Mouse (Mus musculus) hindbrain, embryonic 15.5 days (tissue): Measurements from ENCODE around the gene Rag1. TPM values are rescaled to one million over a fixed set of nuclear protein-coding genes. Genes with fewer than 3 reads are reported as not detected.

Source experiments
- ATAC-seq: fragments of 200-750 bp; cut with Nextera tagmentation; 2 replicates; pipeline ENCODE4 v1.8.0; 2017; ENCODE audit warnings: low read depth, moderate number of reproducible peaks, moderate TSS enrichment; ENCODE audit not compliant: low FRiP score
- H3K27ac ChIP-seq: fragments of 300-500 bp; sonication (generic); replicated peaks from 2 replicates; pipeline ENCODE4 v1.5.1; 2015; ENCODE audit warnings: mild to moderate bottlenecking, inconsistent platforms
- H3K27me3 ChIP-seq: fragments of 300-500 bp; sonication (generic); 2 replicates; pipeline ENCODE4 v1.6.1; 2015; ENCODE audit warnings: control low read depth, inconsistent platforms
- H3K36me3 ChIP-seq: fragments of 300-500 bp; sonication (generic); 2 replicates; pipeline ENCODE4 v1.6.1; 2015; ENCODE audit warnings: control low read depth, inconsistent platforms
- H3K4me1 ChIP-seq: fragments of 300-500 bp; sonication (generic); replicated peaks from 2 replicates; pipeline ENCODE4 v1.6.1; 2015; ENCODE audit warnings: control low read depth, inconsistent platforms
- H3K4me2 ChIP-seq: fragments of 300-500 bp; sonication (generic); 2 replicates; pipeline ENCODE4 v1.6.1; 2015; ENCODE audit warnings: moderate library complexity, mild to moderate bottlenecking, inconsistent platforms
- H3K4me3 ChIP-seq: fragments of 300-500 bp; sonication (generic); 2 replicates; pipeline ENCODE4 v1.5.1; 2015; ENCODE audit warnings: mild to moderate bottlenecking, inconsistent platforms
- H3K9ac ChIP-seq: fragments of 300-500 bp; sonication (generic); 2 replicates; pipeline ENCODE4 v1.6.1; 2015; ENCODE audit warnings: inconsistent platforms
- H3K9me3 ChIP-seq: fragments of 300-500 bp; sonication (generic); 2 replicates; pipeline ENCODE4 v1.6.1; 2016; ENCODE audit warnings: control low read depth, inconsistent platforms
- WGBS: fragments of 180-500 bp; shearing (Covaris S2); methylation state at CpG from one replicate; pipeline ENCODE4 v1.1.7; 2015; 5-methylcytosine and 5-hydroxymethylcytosine counted together
- polyA plus RNA-seq: library from polyadenylated mRNA; unstranded; fragments of >200 nt; fragmentation: Nextera tagmentation; extraction: Ambion mirVana; gene quantifications from 2 replicates; pipeline ENCODE4 v1.2.1, GENCODE M21; 2015

Gene Rag1
- polyA plus RNA-seq, 1 experiment from 2014 or later = 0.12 TPM

DNA sequence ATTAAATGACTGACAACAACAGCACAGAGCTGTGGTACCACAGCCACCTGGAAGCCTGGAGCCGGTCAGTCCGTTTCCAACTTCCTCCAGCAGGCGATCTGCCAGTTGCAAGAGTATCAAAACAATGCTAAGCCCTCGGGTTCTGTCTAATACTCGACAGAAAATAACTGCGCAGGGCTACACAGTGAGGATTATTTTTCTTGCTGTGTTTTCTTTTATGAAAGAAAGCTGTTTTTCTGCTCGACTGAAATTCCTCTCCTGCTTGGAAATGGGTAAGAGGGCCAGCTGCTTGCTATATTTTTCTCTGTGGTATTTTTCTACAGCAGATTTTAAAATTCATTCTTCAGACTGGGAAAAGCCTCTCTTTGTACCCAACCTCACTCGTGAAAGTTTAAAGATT is 48.6 kb downstream of the Rag1 start:
- Histone ChIP-seq H3K27ac (0 out of 2 replicates have a peak overlapping the region, but pooled peaks have one; percentile 10), H3K27me3 (no peaks in the 10 kb centered on the region), H3K36me3 (no peaks in the 10 kb centered on the region), H3K9ac (no peak overlapping the region), H3K4me3 (no peak overlapping the region), H3K4me1 (peaks cover 25% of the 10 kb centered on the region), H3K9me3 (no peaks in the 10 kb centered on the region), H3K4me2 (no peak overlapping the region)
- 0 out of 2 replicates have a peak, but pooled peaks have one; percentile 67 for ATAC-seq
- WGBS = 23% methylated on average over 8 of the region's 8 CpGs

DNA sequence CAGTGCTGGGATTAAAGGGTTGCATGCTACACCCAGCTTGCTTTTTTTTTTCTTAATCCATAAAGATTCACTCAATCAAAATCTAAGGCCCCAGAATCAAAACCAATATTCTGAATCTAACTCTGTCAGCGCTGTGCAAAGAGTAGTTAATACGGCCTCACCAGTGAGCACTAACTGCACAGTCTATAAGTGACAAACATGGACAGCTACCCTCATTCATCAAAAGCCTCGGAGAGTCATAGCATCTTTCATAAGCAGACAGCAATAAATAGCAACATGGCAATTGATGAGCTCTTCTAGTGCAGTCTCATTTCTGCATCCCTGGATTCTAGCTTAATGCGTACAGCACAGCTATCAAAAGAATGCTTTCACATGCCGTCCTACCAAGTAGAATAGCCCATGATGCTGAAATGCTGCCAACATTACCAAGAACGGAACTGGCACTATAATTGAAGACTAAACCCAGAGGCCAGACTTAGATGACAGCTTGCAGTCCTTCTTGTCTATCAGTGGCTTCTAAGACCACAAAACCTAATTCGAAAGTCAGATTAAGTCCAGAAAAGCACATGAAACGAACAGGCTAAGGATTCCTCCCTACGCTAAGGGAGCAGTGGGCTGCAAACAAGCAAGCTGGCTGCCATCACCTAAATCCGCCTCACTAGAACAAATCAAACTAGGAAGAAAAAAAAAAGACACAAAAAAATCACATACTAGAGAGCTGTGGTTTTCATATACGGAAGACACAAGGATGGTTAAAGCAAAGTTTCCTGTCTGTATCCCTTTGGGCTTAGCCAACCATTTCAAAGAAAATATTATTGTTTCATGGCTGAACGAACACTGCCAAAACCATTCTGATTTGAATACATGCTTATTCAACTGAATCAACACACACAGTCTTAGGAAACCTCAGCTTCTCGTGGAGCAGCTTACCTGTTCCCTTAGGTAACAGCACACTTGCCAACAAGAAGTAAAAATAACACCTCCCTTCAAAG is 50.8 kb downstream of the Rag1 start:
- H3K9ac ChIP-seq = peak overlapping the region; percentile 4; the same call in 1 of the 2 replicates
- H3K36me3 ChIP-seq = no peaks in the 10 kb centered on the region
- H3K9me3 ChIP-seq = no peaks in the 10 kb centered on the region
- peak overlapping the region; percentile 39 for H3K4me2 ChIP-seq
- H3K27ac ChIP-seq = peak overlapping the region; percentile 67
- ATAC-seq = peak; percentile 46
- H3K27me3 ChIP-seq = no peaks in the 10 kb centered on the region
- H3K4me3 ChIP-seq = no peak overlapping the region
- 37% methylated on average over 13 of the region's 13 CpGs for WGBS
- peaks cover 25% of the 10 kb centered on the region for H3K4me1 ChIP-seq

GRCm38 (mm10) chr2:101597186-101597585 is 52.1 kb downstream of the Rag1 start:
- no peak overlapping the region for H3K9ac ChIP-seq
- no peak overlapping the region for H3K4me3 ChIP-seq
- H3K4me2 ChIP-seq = no peak overlapping the region
- H3K4me1 ChIP-seq = peaks cover 38% of the 10 kb centered on the region
- no peak overlapping the region for H3K27ac ChIP-seq
- no peak for ATAC-seq
- no peaks in the 10 kb centered on the region for H3K9me3 ChIP-seq
- no peaks in the 10 kb centered on the region for H3K27me3 ChIP-seq
- H3K36me3 ChIP-seq = no peaks in the 10 kb centered on the region

- Histone ChIP-seq H3K4me1 (peaks cover 42% of the 10 kb centered on the region), H3K27ac (no peak overlapping the region), H3K4me2 (no peak overlapping the region), H3K9me3 (no peaks in the 10 kb centered on the region), H3K36me3 (no peaks in the 10 kb centered on the region), H3K4me3 (no peak overlapping the region), H3K27me3 (no peaks in the 10 kb centered on the region), H3K9ac (no peak overlapping the region)
- 78% methylated on average over 5 of the region's 5 CpGs for WGBS
- ATAC-seq = no peak
Measured at GRCm38 (mm10) chr2:101594681-101595080, 54.6 kb downstream of the Rag1 start.

DNA sequence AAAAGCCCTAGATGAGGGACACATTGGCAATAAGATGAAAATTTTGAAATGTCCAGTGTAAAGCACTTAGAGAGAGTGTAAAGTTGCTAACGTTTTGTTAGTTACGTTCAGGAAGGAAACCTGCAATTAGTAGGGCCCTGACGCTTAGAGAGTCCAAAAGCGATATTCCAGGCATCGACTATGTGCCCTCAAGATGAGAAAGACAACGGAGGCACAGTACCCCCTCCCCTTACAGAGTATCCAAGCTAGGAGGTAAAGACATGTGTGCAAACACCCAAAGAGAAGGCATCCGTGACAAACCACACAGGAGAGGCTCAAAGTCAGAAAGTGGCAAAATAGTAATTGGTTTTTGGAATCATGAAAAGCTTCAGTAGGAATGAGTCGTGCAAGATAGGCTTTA is 56.4 kb downstream of the Rag1 start:
- Histone ChIP-seq H3K36me3 (no peaks in the 10 kb centered on the region), H3K9ac (no peak overlapping the region), H3K4me2 (no peak overlapping the region), H3K9me3 (no peaks in the 10 kb centered on the region), H3K27me3 (no peaks in the 10 kb centered on the region), H3K27ac (peak overlapping the region; percentile 66; the same call in 1 of the 2 replicates), H3K4me3 (no peak overlapping the region), H3K4me1 (peaks cover 30% of the 10 kb centered on the region)
- 42% methylated on average over 8 of the region's 8 CpGs for WGBS
- peak; percentile 45 for ATAC-seq

DNA sequence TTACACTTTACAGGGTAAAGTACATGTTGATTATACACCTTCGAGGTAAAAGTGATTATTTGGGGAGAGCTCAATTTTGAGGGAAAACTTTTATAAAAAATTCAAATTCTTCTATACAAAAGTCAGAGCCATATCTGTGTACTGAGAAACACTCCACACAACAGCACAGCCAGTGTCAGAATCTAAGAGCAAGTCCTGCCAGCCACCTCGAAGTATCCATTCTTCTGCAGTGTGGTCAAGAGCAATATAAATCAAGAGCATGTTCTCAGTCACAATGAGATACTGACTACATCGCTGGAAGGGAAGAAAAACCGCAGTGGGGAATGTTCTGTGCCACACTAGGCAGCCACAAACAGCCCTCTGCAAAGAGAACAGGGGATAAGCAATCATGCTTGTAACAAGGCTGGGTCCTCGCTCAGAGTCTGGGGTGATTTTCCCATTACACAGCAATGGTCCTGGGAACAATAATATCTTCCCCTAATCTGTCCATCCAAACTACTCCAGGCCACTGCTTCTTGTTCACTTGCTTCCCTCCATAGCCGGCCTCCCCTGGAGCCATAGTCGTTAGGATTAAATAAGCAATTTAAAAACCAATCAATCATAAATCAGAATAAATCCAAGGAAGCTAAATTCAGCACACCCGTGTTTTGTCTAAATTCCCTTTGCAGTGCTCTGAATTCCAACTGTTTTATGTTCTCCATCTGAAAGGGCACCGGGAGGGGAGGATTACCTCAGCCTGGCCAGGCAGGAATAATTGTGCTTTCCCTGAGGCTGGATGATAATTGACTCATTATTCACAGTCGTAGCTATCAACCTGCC is 57.1 kb downstream of the Rag1 start:
- Histone ChIP-seq H3K36me3 (no peaks in the 10 kb centered on the region), H3K9me3 (no peaks in the 10 kb centered on the region), H3K9ac (no peak overlapping the region), H3K27me3 (no peaks in the 10 kb centered on the region), H3K27ac (peak overlapping the region; percentile 66), H3K4me3 (no peak overlapping the region), H3K4me2 (no peak overlapping the region), H3K4me1 (peaks cover 26% of the 10 kb centered on the region)
- ATAC-seq = peak; percentile 63
- WGBS = 25% methylated on average over 10 of the region's 10 CpGs

DNA sequence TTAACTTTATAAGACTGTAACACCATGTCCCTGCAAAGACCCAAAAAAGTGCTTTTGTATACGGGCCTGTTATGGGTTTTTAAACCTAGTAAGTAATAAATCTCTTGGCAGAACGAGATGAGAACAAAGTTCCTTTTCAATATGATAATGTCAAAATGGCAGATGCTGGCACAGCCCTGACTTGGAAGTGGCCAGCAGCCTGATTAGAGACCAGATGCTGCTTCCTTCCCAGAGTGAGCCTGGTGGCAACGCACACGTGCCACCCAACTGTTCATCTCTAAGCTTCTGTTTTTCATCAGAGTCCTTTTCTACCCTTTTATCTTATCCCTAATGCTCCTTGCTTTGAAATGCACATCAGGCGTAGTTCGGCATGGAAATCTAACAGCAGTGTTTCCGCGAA is 57.9 kb downstream of the Rag1 start:
- Histone ChIP-seq H3K9ac (no peak overlapping the region), H3K36me3 (no peaks in the 10 kb centered on the region), H3K4me3 (no peak overlapping the region), H3K9me3 (no peaks in the 10 kb centered on the region), H3K4me1 (peaks cover 26% of the 10 kb centered on the region), H3K27ac (no peak overlapping the region), H3K4me2 (no peak overlapping the region), H3K27me3 (no peaks in the 10 kb centered on the region)
- 51% methylated on average over 8 of the region's 8 CpGs for WGBS
- ATAC-seq = no peak

Other genes starting within 250 kb of the Rag1 start
- gene Rag2, start 24.8 kb downstream of the Rag1 start, polyA plus RNA-seq = not detected in 2 replicates
- 46.4 and 49.5 TPM in 2 replicates for gene B230118H07Rik, start within 50 bp of the Rag1 start, polyA plus RNA-seq
- 5.6 and 5.7 TPM in 2 replicates for gene Traf6, start 28.9 kb upstream of the Rag1 start, polyA plus RNA-seq
- 5.9 and 6.6 TPM in 2 replicates for gene Prr5l, start 233.5 kb upstream of the Rag1 start, polyA plus RNA-seq
- 97.3 and 100 TPM in 2 replicates for gene Commd9, start 236.7 kb upstream of the Rag1 start, polyA plus RNA-seq